Mouse (Mus musculus): ENCODE measurements around the gene Hmgn1.
"Not testable (repeated sequence)": the region's sequence is repeated elsewhere in the genome, so short reads cannot be mapped to it uniquely, and the experiment has no call there.

Hmgn1 gene

GRCm38 (mm10) chr16:96126684-96127171 lies 801 bp downstream of the Hmgn1 start:
- in situ Hi-C loops (cut with MboI, MseI), result no loop called here

GRCm38 (mm10) chr16:96120022-96120623 lies 7.4 kb downstream of the Hmgn1 start:
- in situ Hi-C loops (cut with MboI, MseI), result no loop called here

- in situ Hi-C loops (cut with MboI, MseI), result no loop called here
Measured at GRCm38 (mm10) chr16:96114729-96115128, 12.8 kb downstream of the Hmgn1 start.

- in situ Hi-C loops (cut with MboI, MseI), result no loop called here
Measured at GRCm38 (mm10) chr16:96112769-96113168, 14.8 kb downstream of the Hmgn1 start.

GRCm38 (mm10) chr16:96110655-96111345 lies 16.7 kb downstream of the Hmgn1 start:
- in situ Hi-C loops (cut with MboI, MseI), result no loop called here

- in situ Hi-C loops (cut with MboI, MseI), result loop anchor here (10.0 kb wide), 1 partner anchor 715 kb away; no protein-coding TSS in a partner anchor
Measured at GRCm38 (mm10) chr16:96109673-96110072, 17.9 kb downstream of the Hmgn1 start.

GRCm38 (mm10) chr16:96103036-96103435 lies 24.5 kb downstream of the Hmgn1 start:
- in situ Hi-C loops (cut with MboI, MseI), result loop anchor here (10.0 kb wide), 1 partner anchor 722 kb away; no protein-coding TSS in a partner anchor

- in situ Hi-C loops (cut with MboI, MseI), result not testable (repeated sequence)
Measured at GRCm38 (mm10) chr16:96097811-96098210, 29.7 kb downstream of the Hmgn1 start.

- in situ Hi-C loops (cut with MboI, MseI), result no loop called here
Measured at GRCm38 (mm10) chr16:96095966-96096365, 31.6 kb downstream of the Hmgn1 start.

GRCm38 (mm10) chr16:96091515-96092504 lies 35.7 kb downstream of the Hmgn1 start:
- in situ Hi-C loops (cut with MboI, MseI), result no loop called here

GRCm38 (mm10) chr16:96088120-96088519 lies 39.4 kb downstream of the Hmgn1 start:
- in situ Hi-C loops (cut with MboI, MseI), result loop anchor here (5.0 kb wide), 1 partner anchor 59 kb away; the partner anchor contains the start of gene Wrb

GRCm38 (mm10) chr16:96087436-96087835 lies 40.1 kb downstream of the Hmgn1 start:
- in situ Hi-C loops (cut with MboI, MseI), result loop anchor here (5.0 kb wide), 1 partner anchor 60 kb away; the partner anchor contains the start of gene Wrb

GRCm38 (mm10) chr16:96087001-96087400 lies 40.5 kb downstream of the Hmgn1 start:
- in situ Hi-C loops (cut with MboI, MseI), result loop anchor here (5.0 kb wide), 1 partner anchor 60 kb away; the partner anchor contains the start of gene Wrb

GRCm38 (mm10) chr16:96085597-96085996 lies 41.9 kb downstream of the Hmgn1 start:
- in situ Hi-C loops (cut with MboI, MseI), result loop anchor here (5.0 kb wide), 1 partner anchor 62 kb away; the partner anchor contains the start of gene Wrb

- in situ Hi-C loops (cut with MboI, MseI), result no loop called here
Measured at GRCm38 (mm10) chr16:96083179-96083646, 44.3 kb downstream of the Hmgn1 start.

- in situ Hi-C loops (cut with MboI, MseI), result no loop called here
Measured at GRCm38 (mm10) chr16:96082301-96083178, 45.0 kb downstream of the Hmgn1 start, which contains the start of gene Brwd1. Gene Brwd1 (minus strand): TSS chr16:96082526.

GRCm38 (mm10) chr16:96081742-96082241 lies 45.7 kb downstream of the Hmgn1 start:
- in situ Hi-C loops (cut with MboI, MseI), result no loop called here

- in situ Hi-C loops (cut with MboI, MseI), result no loop called here
Measured at GRCm38 (mm10) chr16:96081331-96081730, 46.2 kb downstream of the Hmgn1 start.

- in situ Hi-C loops (cut with MboI, MseI), result no loop called here
Measured at GRCm38 (mm10) chr16:96080524-96080923, 47.0 kb downstream of the Hmgn1 start.

All from regulatory T cell (primary cell).